Mouse (Mus musculus) kidney, embryonic 14.5 days (tissue): ENCODE results near the gene Tatdn3. TPM values are rescaled to one million over a fixed set of nuclear protein-coding genes. Genes with fewer than 3 reads are reported as not detected.

Experiments
- ATAC-seq: fragments of 200-750 bp; cut with Nextera tagmentation; 2 replicates; pipeline ENCODE4 v1.8.0; 2017; ENCODE audit warnings: moderate number of reproducible peaks, mild to moderate bottlenecking, moderate TSS enrichment, moderate library complexity; ENCODE audit not compliant: low FRiP score, low TSS enrichment
- H3K27ac ChIP-seq: fragments of 300-500 bp; sonication (generic); 2 replicates; pipeline ENCODE4 v1.5.1; 2014; ENCODE audit warnings: low read depth, mild to moderate bottlenecking, low read length, moderate library complexity, mixed read lengths
- H3K27me3 ChIP-seq: fragments of 300-500 bp; sonication (generic); 2 replicates; pipeline ENCODE4 v1.6.1; 2014; ENCODE audit warnings: mild to moderate bottlenecking, low read length; ENCODE audit not compliant: control insufficient read depth, insufficient read depth
- H3K36me3 ChIP-seq: fragments of 300-500 bp; sonication (generic); 2 replicates; pipeline ENCODE4 v1.6.1; 2014; ENCODE audit warnings: low read length, mixed read lengths; ENCODE audit not compliant: control insufficient read depth, insufficient read depth
- H3K4me1 ChIP-seq: fragments of 300-500 bp; sonication (generic); 2 replicates; pipeline ENCODE4 v1.6.1; 2014; ENCODE audit warnings: low read length, mixed read lengths; ENCODE audit not compliant: control insufficient read depth, insufficient read depth
- H3K4me2 ChIP-seq: fragments of 300-500 bp; sonication (generic); replicated peaks from 2 replicates; pipeline ENCODE4 v1.6.1; 2014; ENCODE audit warnings: low read depth, mild to moderate bottlenecking, low read length
- H3K4me3 ChIP-seq: fragments of 300-500 bp; sonication (generic); 2 replicates; pipeline ENCODE4 v1.5.1; 2014; ENCODE audit warnings: mild to moderate bottlenecking, low read length
- H3K9ac ChIP-seq: fragments of 300-500 bp; sonication (generic); 2 replicates; pipeline ENCODE4 v1.6.1; 2014; ENCODE audit warnings: low read depth, mild to moderate bottlenecking, low read length, moderate library complexity
- H3K9me3 ChIP-seq: fragments of 300-500 bp; sonication (generic); 2 replicates; pipeline ENCODE4 v1.6.1; 2016; ENCODE audit warnings: low read length; ENCODE audit not compliant: control insufficient read depth
- WGBS: fragments of 180-500 bp; shearing (Covaris S2); extraction: QIAGEN DNeasy Blood & Tissue Kit; methylation state at CpG from one replicate; pipeline ENCODE4 v1.1.7; 2014; 5-methylcytosine and 5-hydroxymethylcytosine counted together
- polyA plus RNA-seq: library from polyadenylated mRNA; unstranded; fragments of >200 nt; fragmentation: Nextera tagmentation; extraction: Ambion mirVana; gene quantifications from 2 replicates; pipeline ENCODE4 v1.2.1, GENCODE M21; 2014

Tatdn3 gene
- polyA plus RNA-seq, 1 experiment from 2014 or later, result 12.6 TPM

- ATAC-seq, result peak; percentile 43; the same call in 1 of the 2 replicates
- 58% methylated on average over 3 of the region's 3 CpGs for WGBS
- no peaks in the 10 kb centered on the region for H3K27me3 ChIP-seq
- H3K36me3 ChIP-seq, result no peaks in the 10 kb centered on the region
- H3K9me3 ChIP-seq, result no peaks in the 10 kb centered on the region
- H3K27ac ChIP-seq, result no peak overlapping the region
- no peak overlapping the region for H3K4me3 ChIP-seq
- H3K9ac ChIP-seq, result no peak overlapping the region
- H3K4me2 ChIP-seq, result no peak overlapping the region
- H3K4me1 ChIP-seq, result no peaks in the 10 kb centered on the region
Measured at GRCm38 (mm10) chr1:191053555-191053954, 9.2 kb downstream of the Tatdn3 start.

DNA sequence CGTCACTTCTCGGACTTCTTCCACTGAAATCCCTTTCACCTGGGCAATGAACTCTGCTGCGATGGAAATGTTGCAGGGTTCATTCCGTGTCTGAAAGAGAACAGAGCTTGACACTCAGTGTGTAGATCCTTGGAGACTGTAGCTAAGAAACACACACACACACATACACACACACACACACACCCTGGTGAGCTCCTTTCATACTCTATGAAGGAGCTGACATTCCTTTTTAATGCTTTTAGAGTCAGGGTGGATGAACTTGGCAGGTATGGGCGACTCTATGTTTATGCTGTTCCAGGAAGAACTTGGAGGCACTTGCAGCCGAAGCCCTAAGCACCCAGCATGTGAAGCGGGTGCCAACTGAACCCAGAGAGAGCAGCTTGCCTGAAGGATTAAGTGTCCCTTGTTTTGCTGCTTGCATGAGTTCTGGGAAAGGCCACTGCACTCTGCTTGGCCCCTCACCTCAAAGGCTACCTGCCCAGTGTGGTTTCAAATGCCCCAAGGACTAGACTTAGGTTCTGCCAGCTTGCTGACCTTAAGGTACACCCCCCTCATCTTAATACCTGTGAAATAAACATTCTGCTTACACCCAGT, 16.4 kb downstream of the Tatdn3 start:
- ATAC-seq, result no peak
- WGBS, result 78% methylated on average over 7 of the region's 7 CpGs
- Histone ChIP-seq H3K9me3 (no peaks in the 10 kb centered on the region), H3K9ac (no peak overlapping the region), H3K36me3 (no peaks in the 10 kb centered on the region), H3K27me3 (no peaks in the 10 kb centered on the region), H3K27ac (no peak overlapping the region), H3K4me3 (no peak overlapping the region), H3K4me2 (no peak overlapping the region), H3K4me1 (no peaks in the 10 kb centered on the region)

GRCm38 (mm10) chr1:191045264-191045663, 17.5 kb downstream of the Tatdn3 start:
- ATAC-seq, result no peak
- no peak overlapping the region for H3K4me3 ChIP-seq
- 98% methylated on average over 2 of the region's 2 CpGs for WGBS

GRCm38 (mm10) chr1:191042688-191043087, 20.0 kb downstream of the Tatdn3 start:
- ATAC-seq, result no peak
- WGBS, result 53% methylated on average over 3 of the region's 3 CpGs
- Histone ChIP-seq H3K4me3 (no peak overlapping the region), H3K4me2 (no peak overlapping the region), H3K27me3 (no peaks in the 10 kb centered on the region), H3K4me1 (no peaks in the 10 kb centered on the region), H3K27ac (no peak overlapping the region), H3K36me3 (no peaks in the 10 kb centered on the region), H3K9me3 (no peaks in the 10 kb centered on the region), H3K9ac (no peak overlapping the region)

More at GRCm38 (mm10) chr1:191045264-191045663, 17.5 kb downstream of the Tatdn3 start:
- no peaks in the 10 kb centered on the region for H3K27me3 ChIP-seq
- no peaks in the 10 kb centered on the region for H3K4me1 ChIP-seq
- no peak overlapping the region for H3K27ac ChIP-seq
- no peak overlapping the region for H3K4me2 ChIP-seq
- no peaks in the 10 kb centered on the region for H3K36me3 ChIP-seq
- H3K9ac ChIP-seq, result no peak overlapping the region
- no peaks in the 10 kb centered on the region for H3K9me3 ChIP-seq

- Histone ChIP-seq H3K27me3 (no peaks in the 10 kb centered on the region), H3K9me3 (no peaks in the 10 kb centered on the region), H3K36me3 (no peaks in the 10 kb centered on the region), H3K27ac (no peak overlapping the region), H3K4me3 (no peak overlapping the region), H3K4me2 (no peak overlapping the region), H3K9ac (no peak overlapping the region), H3K4me1 (no peaks in the 10 kb centered on the region)
- no peak for ATAC-seq
- WGBS, result 80% methylated on average over 5 of the region's 5 CpGs
Measured at GRCm38 (mm10) chr1:191042106-191042505, 20.6 kb downstream of the Tatdn3 start.

- Histone ChIP-seq H3K4me2 (no peak overlapping the region), H3K36me3 (no peaks in the 10 kb centered on the region), H3K9me3 (no peaks in the 10 kb centered on the region), H3K9ac (no peak overlapping the region), H3K4me1 (no peaks in the 10 kb centered on the region), H3K4me3 (no peak overlapping the region), H3K27me3 (no peaks in the 10 kb centered on the region), H3K27ac (no peak overlapping the region)
- ATAC-seq, result no peak
Measured at GRCm38 (mm10) chr1:191041352-191041751, 21.4 kb downstream of the Tatdn3 start.

GRCm38 (mm10) chr1:191037999-191038398, 24.7 kb downstream of the Tatdn3 start:
- no peak for ATAC-seq
- 90% methylated on average over 4 of the region's 4 CpGs for WGBS

DNA sequence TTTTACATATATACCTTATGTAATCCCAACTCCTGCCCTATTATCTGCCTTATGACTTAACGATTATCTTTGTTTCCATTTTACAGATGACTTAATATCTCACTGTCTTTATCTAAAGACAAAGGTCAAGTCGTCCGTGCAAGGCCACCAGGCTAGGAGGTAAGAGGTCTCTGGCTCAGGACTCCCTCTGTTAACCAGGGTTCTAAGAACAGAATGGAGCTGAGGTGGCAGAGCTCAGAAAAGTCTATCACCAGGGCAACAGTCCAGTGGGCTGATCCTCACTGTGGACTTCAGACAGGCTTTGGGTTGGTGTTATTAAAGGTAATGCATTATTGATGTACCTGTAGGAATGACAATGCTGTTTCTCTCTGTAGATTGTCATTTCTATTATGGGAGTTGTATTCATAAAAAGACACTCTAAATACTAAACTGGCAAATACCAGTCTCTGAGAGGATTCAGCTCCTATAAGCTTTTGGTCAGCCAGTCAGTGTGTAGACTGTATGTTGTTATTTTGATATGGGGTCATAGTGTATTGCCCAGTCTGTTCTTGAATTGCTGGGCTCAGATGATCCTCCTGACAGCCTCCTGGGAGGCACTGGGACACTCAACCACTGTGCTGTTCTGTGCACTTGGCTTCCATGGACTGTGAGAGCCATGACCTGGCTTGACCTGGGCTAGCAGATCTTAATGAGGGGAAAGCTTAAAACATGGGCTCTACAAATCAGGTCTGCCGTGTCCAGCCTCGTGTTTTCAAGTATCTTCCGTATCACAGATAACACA, 26.0 kb downstream of the Tatdn3 start, which contains the start of gene Spata45:
Spata45 (plus strand) TSS at position 86 of the 781 bp plus-strand sequence.
- Histone ChIP-seq H3K4me1 (no peaks in the 10 kb centered on the region), H3K27me3 (no peaks in the 10 kb centered on the region), H3K27ac (no peak within 1 kb of the TSS), H3K9me3 (no peaks in the 10 kb centered on the region), H3K4me3 (no peak within 1 kb of the TSS), H3K9ac (no peak within 1 kb of the TSS), H3K4me2 (no peak within 1 kb of the TSS), H3K36me3 (no peaks in the 10 kb centered on the region)
- 80% methylated on average over 6 of the region's 6 CpGs for WGBS
- no peak for ATAC-seq

More at GRCm38 (mm10) chr1:191037999-191038398, 24.7 kb downstream of the Tatdn3 start:
- H3K27ac ChIP-seq, result no peak overlapping the region
- H3K4me3 ChIP-seq, result no peak overlapping the region
- H3K9ac ChIP-seq, result no peak overlapping the region
- no peak overlapping the region for H3K4me2 ChIP-seq
- H3K4me1 ChIP-seq, result no peaks in the 10 kb centered on the region
- H3K36me3 ChIP-seq, result no peaks in the 10 kb centered on the region
- no peaks in the 10 kb centered on the region for H3K27me3 ChIP-seq
- H3K9me3 ChIP-seq, result no peaks in the 10 kb centered on the region

DNA sequence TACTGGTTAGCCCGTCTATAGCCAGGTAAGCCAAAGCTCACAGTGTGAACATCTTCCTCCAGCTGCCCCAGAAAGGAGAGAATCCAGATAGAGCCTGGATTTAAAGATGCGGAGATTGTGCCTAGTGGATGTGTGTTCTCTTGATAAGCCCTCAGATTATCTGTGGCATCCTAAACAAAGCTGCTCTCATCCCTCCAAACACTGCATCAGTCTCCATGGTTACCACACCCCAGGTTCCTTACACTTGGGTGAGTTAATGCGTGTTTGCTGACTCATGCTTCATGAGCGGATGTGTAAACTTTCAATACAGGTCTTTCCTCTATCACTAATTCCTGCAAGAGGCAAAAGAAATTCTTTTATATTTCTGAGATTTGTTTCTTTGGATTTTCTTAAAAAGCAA, 27.1 kb downstream of the Tatdn3 start:
- H3K4me1 ChIP-seq, result no peaks in the 10 kb centered on the region
- no peak for ATAC-seq
- H3K4me2 ChIP-seq, result no peak overlapping the region
- H3K27me3 ChIP-seq, result no peaks in the 10 kb centered on the region
- no peak overlapping the region for H3K27ac ChIP-seq
- no peak overlapping the region for H3K4me3 ChIP-seq
- no peak overlapping the region for H3K9ac ChIP-seq
- WGBS, result 58% methylated on average over 4 of the region's 4 CpGs
- no peaks in the 10 kb centered on the region for H3K9me3 ChIP-seq
- H3K36me3 ChIP-seq, result no peaks in the 10 kb centered on the region
